Mouse (Mus musculus) olfactory bulb, adult 2 months (tissue): Measurements from ENCODE around the gene Anks1b. TPM values are rescaled to one million over a fixed set of nuclear protein-coding genes. Genes with fewer than 3 reads are reported as not detected.

Experiments
- H3K27ac ChIP-seq: fragments of 200-500 bp; 2 replicates; pipeline ENCODE4 v1.5.1; 2012; ENCODE audit warnings: low read depth, low read length; ENCODE audit not compliant: insufficient read depth
- H3K4me1 ChIP-seq: fragments of 200-500 bp; 2 replicates; pipeline ENCODE4 v1.6.1; 2012; ENCODE audit warnings: low read length; ENCODE audit not compliant: control insufficient read depth, insufficient read depth
- H3K4me3 ChIP-seq: fragments of 200-500 bp; 2 replicates; pipeline ENCODE4 v1.5.1; 2012; ENCODE audit warnings: mild to moderate bottlenecking, low read depth, low read length, moderate library complexity; ENCODE audit not compliant: insufficient read depth
- CTCF ChIP-seq: fragments of 200-500 bp; IDR thresholded peaks from 2 replicates; pipeline ENCODE4 v1.5.1; 2012; ENCODE audit warnings: low read depth, mild to moderate bottlenecking, low read length, moderate library complexity; ENCODE audit not compliant: insufficient read depth
- POLR2A ChIP-seq: fragments of 200-500 bp; IDR thresholded peaks from 2 replicates; pipeline ENCODE4 v1.6.1; 2012; ENCODE audit warnings: mild to moderate bottlenecking, low read depth, low read length, moderate library complexity; ENCODE audit not compliant: insufficient read depth
- WGBS: fragments of 180-500 bp; shearing (Covaris S2); methylation state at CpG from one replicate; pipeline ENCODE4 v1.1.7; 2018; 5-methylcytosine and 5-hydroxymethylcytosine counted together
- polyA plus RNA-seq: library from polyadenylated mRNA; stranded (reverse); fragments of >200 nt; gene quantifications from 2 replicates; pipeline ENCODE4 v1.2.4, GENCODE M21; 2012; ENCODE audit warnings: low replicate concordance; ENCODE audit not compliant: missing spikeins, insufficient read depth, insufficient read length

The Anks1b gene
- polyA plus RNA-seq, 1 experiment, result not detected

DNA sequence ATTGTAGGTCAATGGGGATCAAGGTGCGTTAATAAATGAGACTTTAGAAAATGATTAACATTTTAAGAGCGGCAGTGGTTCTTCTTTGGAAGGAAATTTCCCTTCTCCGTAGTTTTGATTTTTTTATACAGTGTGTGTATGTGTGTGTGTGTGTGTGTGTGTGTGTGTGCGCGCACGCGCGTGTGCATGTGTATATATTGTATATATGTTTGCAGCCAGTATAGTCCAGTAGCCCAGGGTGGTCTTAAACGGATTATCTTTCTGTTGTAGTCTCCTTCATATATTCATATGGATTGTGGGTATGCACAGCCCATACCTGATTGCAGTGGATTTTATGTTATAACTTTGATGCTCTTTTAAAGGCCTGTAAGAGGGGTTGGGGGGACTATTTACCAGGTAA lies 131.6 kb downstream of the Anks1b start:
- 93% methylated on average over 9 of the region's 9 CpGs for WGBS
- TF ChIP-seq CTCF (no peak), POLR2A (no peak)
- Histone ChIP-seq H3K27ac (no peak overlapping the region), H3K4me1 (no peaks in the 10 kb centered on the region), H3K4me3 (no peak overlapping the region)

DNA sequence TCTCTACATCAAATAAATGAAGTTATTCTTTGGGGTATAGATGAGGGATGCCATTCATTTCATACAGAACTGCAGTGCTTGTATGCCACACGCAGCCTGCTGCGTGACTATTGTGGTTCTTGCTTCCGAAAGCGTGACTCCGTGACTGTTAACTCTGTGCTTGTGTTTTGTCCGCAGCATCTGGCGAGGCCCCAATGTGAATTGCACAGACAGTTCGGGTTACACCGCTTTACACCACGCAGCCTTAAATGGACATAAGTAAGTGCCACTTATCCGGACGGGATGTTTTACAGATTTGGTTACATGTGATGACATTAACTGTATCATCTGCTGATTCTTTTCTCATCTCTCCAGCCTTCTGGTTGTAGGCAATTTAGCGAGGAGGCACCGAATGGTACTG lies 159.7 kb downstream of the Anks1b start:
- no peak for TF ChIP-seq POLR2A
- H3K27ac ChIP-seq, result no peak overlapping the region
- no peaks in the 10 kb centered on the region for H3K4me1 ChIP-seq
- no peak overlapping the region for H3K4me3 ChIP-seq
- 86% methylated on average over 14 of the region's 14 CpGs for WGBS

DNA sequence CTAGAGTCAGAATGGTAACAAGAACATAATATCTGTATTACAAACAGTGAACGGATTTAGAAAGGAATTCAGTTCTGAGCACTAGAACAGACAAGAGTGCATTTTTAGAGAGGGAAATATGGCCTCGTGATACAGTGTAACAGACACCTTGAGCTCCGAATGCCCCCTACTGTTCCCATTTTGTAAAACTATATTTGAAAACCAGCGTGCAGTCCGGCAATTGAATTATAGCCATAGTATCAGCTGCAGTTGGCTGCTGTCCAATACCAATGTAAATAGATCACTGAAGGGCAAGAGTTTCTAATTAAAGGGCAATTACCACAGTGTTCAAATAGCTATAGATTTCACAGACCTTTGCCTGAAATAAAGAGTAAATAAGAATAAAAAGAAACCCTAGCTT lies 170.0 kb downstream of the Anks1b start:
- H3K4me3 ChIP-seq, result no peak overlapping the region
- no peak for TF ChIP-seq CTCF
- no peak for TF ChIP-seq POLR2A
- WGBS, result 4% methylated on average over 5 of the region's 5 CpGs
- H3K4me1 ChIP-seq, result peaks cover 2% of the 10 kb centered on the region; the same call in 1 of the 2 replicates
- no peak overlapping the region for H3K27ac ChIP-seq

DNA sequence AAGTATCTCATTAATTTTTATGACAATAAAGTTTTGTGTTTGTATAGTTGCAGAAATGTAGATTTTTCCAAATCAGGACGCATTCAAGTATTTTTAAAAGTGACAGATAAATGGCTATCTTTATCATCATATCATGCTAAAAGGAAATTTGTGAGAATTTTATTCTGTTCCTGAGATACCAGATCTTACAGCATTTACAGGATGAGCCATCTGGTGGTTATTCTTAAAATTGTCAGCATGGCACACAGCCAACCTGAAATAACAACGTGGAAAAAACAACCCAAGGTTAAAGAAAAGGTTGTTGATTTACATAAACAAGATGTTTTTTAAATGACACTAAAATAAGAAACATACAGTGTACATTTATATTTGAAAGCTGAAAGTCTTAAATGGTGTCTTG lies 170.5 kb downstream of the Anks1b start:
- 25% methylated on average over 2 of the region's 2 CpGs for WGBS
- TF ChIP-seq POLR2A (no peak), CTCF (no peak)
- Histone ChIP-seq H3K4me3 (no peak overlapping the region), H3K27ac (no peak overlapping the region), H3K4me1 (peaks cover 2% of the 10 kb centered on the region; the same call in 1 of the 2 replicates)

DNA sequence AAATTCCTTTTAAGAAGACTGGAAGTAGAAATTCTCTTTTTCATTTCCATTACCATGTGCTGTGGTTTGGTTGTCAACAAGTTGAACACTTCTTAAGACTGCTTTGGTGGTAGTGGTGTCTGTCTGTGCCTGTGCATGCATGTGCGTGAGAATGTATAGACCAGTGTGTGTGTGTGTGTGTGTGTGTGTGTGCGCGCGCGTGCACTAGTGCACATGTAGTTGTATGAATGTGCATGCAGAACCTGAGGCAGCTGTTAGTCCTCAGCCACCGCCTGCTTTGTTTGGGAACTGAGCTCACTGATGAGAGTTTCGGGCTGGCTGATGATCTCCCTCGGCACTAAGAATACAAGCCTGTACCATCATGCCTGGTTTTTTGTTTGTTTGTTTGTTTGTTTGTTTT lies 170.9 kb downstream of the Anks1b start:
- Histone ChIP-seq H3K4me1 (peaks cover 2% of the 10 kb centered on the region; the same call in 1 of the 2 replicates), H3K27ac (no peak overlapping the region), H3K4me3 (no peak overlapping the region)
- 89% methylated on average over 8 of the region's 8 CpGs for WGBS
- TF ChIP-seq POLR2A (no peak), CTCF (no peak)

DNA sequence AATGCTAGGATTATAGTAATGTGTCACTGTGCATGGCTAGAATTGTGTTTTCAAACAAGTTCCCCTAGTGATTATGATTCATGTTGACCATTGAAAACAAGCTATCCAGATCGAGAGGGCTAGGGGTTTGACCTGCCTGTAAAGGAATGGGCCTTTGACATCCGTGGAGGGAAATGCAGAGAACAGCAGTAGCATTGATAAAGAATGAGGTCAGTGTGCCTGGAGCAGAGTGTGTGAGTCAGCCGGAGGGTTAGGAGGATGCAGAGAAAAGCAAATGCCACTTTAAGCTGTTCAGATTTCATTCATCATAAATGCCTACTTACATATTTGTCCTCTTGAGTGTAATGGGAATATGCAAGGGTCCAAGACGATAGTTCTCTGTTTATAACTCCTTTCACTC lies 195.3 kb downstream of the Anks1b start:
- WGBS, result 58% methylated on average over 4 of the region's 4 CpGs
- no peaks in the 10 kb centered on the region for H3K4me1 ChIP-seq
- TF ChIP-seq CTCF (no peak), POLR2A (no peak)
- no peak overlapping the region for H3K4me3 ChIP-seq
- no peak overlapping the region for H3K27ac ChIP-seq

DNA sequence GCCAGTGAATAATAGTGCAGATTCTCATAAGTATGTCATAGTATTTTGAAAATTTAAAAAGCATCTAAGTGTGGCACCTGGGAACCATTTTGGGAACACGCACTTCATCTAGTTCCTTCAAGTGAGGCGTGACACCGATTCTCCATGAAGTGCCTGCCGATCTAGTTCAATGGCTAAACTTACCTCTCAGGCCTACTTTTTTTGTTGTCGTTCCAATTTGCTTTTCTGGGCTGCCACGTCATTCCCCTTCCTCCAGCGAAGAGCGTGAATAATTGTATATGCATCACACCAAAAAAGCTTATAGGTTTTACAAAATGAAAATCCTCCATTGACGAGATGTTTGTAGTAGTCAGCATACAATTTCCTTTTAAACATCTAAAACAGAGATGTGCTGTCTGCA lies 204.6 kb downstream of the Anks1b start:
- WGBS, result 87% methylated on average over 9 of the region's 9 CpGs

DNA sequence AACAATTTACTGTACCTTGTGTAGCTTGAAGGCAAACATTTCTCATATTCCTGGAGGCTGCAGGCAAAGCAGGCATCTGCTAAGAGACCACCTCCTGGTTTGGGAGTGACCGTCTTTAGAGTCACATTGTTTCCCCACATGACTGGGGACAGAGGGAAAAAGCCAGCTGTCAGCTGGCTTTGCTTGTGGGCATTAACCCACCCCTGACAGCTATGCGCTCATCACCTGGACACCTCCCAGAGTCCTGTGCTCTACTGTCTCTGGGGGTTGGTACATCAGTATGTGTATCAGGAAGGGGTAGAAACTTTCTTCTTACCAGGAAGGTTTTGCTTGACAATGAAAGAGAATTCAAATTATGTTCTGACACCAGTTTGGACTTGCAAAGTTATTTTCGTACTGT lies 207.8 kb downstream of the Anks1b start:
- 53% methylated on average over 3 of the region's 3 CpGs for WGBS
- H3K4me3 ChIP-seq, result no peak overlapping the region
- H3K27ac ChIP-seq, result no peak overlapping the region
- H3K4me1 ChIP-seq, result no peaks in the 10 kb centered on the region
- TF ChIP-seq CTCF, result no peak
- no peak for TF ChIP-seq POLR2A

More for the DNA sequence above, 204.6 kb downstream of the Anks1b start:
- H3K27ac ChIP-seq, result no peak overlapping the region
- no peaks in the 10 kb centered on the region for H3K4me1 ChIP-seq
- H3K4me3 ChIP-seq, result no peak overlapping the region
- TF ChIP-seq POLR2A, result no peak

DNA sequence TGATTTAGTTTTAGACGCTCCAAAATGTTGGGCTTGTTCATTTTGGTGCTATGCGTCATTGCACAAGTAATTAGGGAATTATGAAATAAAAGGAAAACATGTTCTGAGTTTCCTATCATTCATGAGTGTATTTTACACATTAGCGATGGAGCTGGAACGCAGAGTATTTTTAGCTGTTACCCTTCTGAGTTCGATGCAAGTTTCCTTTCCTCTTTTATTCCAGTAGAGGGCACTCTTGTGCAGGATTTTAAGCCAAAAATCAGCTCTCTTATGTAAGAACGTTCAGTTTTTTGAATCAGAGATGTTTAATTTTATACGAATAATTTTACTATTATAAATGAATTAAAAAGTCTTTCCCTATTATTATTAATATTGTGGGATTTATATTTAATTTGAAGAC lies 208.3 kb downstream of the Anks1b start:
- WGBS, result 3% methylated on average over 7 of the region's 7 CpGs
- no peak for TF ChIP-seq POLR2A
- TF ChIP-seq CTCF, result no peak
- Histone ChIP-seq H3K4me1 (no peaks in the 10 kb centered on the region), H3K4me3 (no peak overlapping the region), H3K27ac (no peak overlapping the region)

DNA sequence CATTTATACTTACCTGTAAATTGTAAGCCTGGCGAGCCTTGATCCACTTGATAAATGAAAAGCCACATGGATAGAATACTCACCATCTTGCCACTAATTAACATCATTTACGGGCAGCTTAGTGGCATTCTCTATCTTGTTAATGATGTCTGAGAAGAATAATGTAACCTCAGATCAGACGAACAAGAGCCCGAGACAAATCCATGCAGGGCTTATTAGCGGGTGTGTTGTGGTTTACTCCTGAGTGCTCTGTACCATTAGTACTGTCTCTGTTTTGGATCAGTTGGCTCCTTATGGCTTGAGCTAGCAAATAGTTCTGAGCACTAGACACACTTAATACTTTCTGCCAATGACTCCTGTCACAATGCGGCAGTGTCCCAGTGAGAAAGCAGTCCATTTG lies 220.6 kb downstream of the Anks1b start:
- Histone ChIP-seq H3K4me1 (no peaks in the 10 kb centered on the region), H3K4me3 (no peak overlapping the region), H3K27ac (no peak overlapping the region)
- 81% methylated on average over 6 of the region's 6 CpGs for WGBS
- no peak for TF ChIP-seq CTCF
- no peak for TF ChIP-seq POLR2A
